Mouse (Mus musculus) liver, embryonic 14.5 days (tissue): ENCODE data around the gene Gpatch2l.

Experiments
- CTCF ChIP-seq: IDR thresholded peaks from 2 replicates; pipeline ENCODE4 v1.5.1; 2016; ENCODE audit warnings: antibody characterized with exemption, low read depth, control low read depth
- EP300 ChIP-seq: IDR thresholded peaks from 2 replicates; pipeline ENCODE4 v1.6.1; 2016; ENCODE audit warnings: antibody characterized with exemption, low read depth

DNA sequence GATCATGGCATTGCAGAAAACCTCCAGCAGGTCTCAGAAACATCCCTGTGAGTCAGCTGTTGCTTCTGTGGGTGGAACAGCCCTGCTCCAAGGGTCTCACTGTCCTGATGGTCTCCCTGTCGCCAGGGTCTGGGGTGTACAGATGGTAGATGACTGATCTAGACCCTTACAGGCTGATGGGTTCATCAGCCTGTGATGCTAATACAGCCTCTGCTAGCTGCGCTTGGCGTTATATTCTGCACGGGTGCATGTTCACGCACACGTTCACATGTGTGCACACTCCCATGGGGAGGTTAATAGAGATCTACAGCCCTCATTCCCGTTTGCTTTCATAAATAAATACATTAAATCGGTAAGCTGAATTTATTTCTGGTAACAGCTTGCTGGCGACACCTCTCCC, 89.0 kb downstream of the Gpatch2l start:
- TF ChIP-seq CTCF (no peak), EP300 (no peak)
